Mouse (Mus musculus) midbrain, embryonic 14.5 days (tissue): Measurements from ENCODE around the gene Nme8. TPM values are rescaled to one million over a fixed set of nuclear protein-coding genes. Genes with fewer than 3 reads are reported as not detected.
A peak's percentile ranks its signal among the peaks of the same experiment; 100 is the strongest.

ENCODE experiments used
- ATAC-seq: fragments of 200-750 bp; cut with Nextera tagmentation; 2 replicates; pipeline ENCODE4 v1.8.0; 2017; ENCODE audit warnings: moderate number of reproducible peaks, moderate library complexity; ENCODE audit not compliant: low FRiP score, low TSS enrichment
- DNase-seq: peaks from one replicate; pipeline ENCODE4 v3.0.0-alpha.2; 2015
- H3K27ac ChIP-seq: fragments of 300-500 bp; sonication (generic); replicated peaks from 2 replicates; pipeline ENCODE4 v1.5.1; 2014; ENCODE audit warnings: mild to moderate bottlenecking, low read depth, low read length, moderate library complexity
- H3K27me3 ChIP-seq: fragments of 300-500 bp; sonication (generic); 2 replicates; pipeline ENCODE4 v1.6.1; 2014; ENCODE audit warnings: low read length, control low read depth, mixed read lengths; ENCODE audit not compliant: control insufficient read depth, insufficient read depth
- H3K36me3 ChIP-seq: fragments of 300-500 bp; sonication (generic); 2 replicates; pipeline ENCODE4 v1.6.1; 2014; ENCODE audit warnings: low read length, control low read depth; ENCODE audit not compliant: control insufficient read depth, insufficient read depth
- H3K4me1 ChIP-seq: fragments of 300-500 bp; sonication (generic); 2 replicates; pipeline ENCODE4 v1.6.1; 2014; ENCODE audit warnings: mild to moderate bottlenecking, antibody characterized with exemption, low read length, control low read depth; ENCODE audit not compliant: control insufficient read depth, insufficient read depth
- H3K4me2 ChIP-seq: fragments of 300-500 bp; sonication (generic); 2 replicates; pipeline ENCODE4 v1.6.1; 2014; ENCODE audit warnings: mild to moderate bottlenecking, low read length, moderate library complexity
- H3K4me3 ChIP-seq: fragments of 300-500 bp; sonication (generic); replicated peaks from 2 replicates; pipeline ENCODE4 v1.5.1; 2014; ENCODE audit warnings: low read depth, low read length
- H3K9ac ChIP-seq: fragments of 300-500 bp; sonication (generic); replicated peaks from 2 replicates; pipeline ENCODE4 v1.6.1; 2014; ENCODE audit warnings: mild to moderate bottlenecking, low read length, moderate library complexity
- H3K9me3 ChIP-seq: fragments of 300-500 bp; sonication (generic); 2 replicates; pipeline ENCODE4 v1.6.1; 2016; ENCODE audit warnings: low read length, control low read depth, mixed read lengths; ENCODE audit not compliant: control insufficient read depth
- WGBS: fragments of 180-500 bp; shearing (Covaris S2); extraction: QIAGEN DNeasy Blood & Tissue Kit; methylation state at CpG from one replicate; pipeline ENCODE4 v1.1.7; 2014; 5-methylcytosine and 5-hydroxymethylcytosine counted together
- polyA plus RNA-seq: library from polyadenylated mRNA; unstranded; fragments of >200 nt; fragmentation: Nextera tagmentation; extraction: Ambion mirVana; gene quantifications from 2 replicates; pipeline ENCODE4 v1.2.1, GENCODE M21; 2014

Gene Nme8
- polyA plus RNA-seq, 1 experiment from 2014 or later = not detected

DNA sequence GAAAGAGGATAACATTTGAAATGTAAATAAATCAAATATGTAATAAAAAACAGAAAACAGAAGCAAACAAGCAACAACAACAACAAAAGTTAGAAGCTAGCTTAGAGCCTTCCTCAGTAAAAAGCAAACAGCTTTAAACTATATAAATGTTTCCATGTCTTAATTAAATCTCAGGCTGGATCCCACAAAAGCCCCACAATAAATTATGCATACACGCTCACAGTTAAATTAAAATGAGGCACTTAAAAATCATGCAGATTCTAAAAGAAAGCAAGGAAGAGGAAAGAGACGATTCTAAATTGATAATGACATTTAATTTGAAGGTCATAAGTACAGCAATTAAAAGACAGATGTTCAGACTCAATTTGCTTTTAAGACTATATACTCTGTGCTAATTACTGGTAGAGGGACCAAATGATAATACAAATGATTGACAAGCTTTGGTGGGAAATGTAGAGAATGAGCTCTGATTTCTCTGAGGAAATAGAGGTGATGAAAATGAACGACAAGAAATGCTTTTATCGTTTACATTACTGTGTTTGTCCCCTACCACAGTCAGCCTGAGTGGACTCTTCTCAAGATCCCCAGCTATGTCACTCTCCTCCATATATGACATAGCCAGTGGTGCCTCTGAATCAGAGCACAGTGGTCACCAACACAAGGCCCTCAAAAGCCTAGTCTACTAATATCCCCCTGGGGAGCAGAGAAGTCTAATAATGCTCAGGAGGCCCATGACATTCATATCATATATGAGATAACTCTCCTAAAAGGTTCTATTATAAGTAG lies 29.0 kb downstream of the Nme8 start:
- Histone ChIP-seq H3K27me3 (no peaks in the 10 kb centered on the region), H3K4me1 (no peaks in the 10 kb centered on the region), H3K4me2 (no peak overlapping the region), H3K9me3 (no peaks in the 10 kb centered on the region), H3K4me3 (no peak overlapping the region), H3K36me3 (no peaks in the 10 kb centered on the region), H3K9ac (no peak overlapping the region), H3K27ac (no peak overlapping the region)
- DNase-seq (no peak), ATAC-seq (no peak)
- WGBS = 73% methylated on average over 4 of the region's 4 CpGs

DNA sequence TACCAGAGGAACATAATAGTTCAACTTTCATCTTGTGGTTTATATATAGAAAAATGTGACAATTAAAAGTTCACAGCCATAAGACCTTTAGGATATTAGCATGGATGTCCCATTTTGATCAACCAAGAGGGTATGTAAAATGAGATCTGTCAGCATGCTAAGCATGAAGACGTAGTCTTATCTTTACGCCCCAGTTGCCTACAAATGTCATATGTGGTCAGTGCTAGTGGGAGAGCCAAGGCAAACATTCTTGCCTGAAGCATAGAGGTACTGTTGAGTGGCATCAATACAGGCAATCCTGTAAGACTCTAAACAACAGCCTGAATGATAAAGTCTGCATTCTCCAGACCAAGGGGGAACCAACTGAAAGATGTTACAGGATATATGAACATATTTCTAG lies 45.2 kb downstream of the Nme8 start:
- ATAC-seq (no peak), DNase-seq (no peak)
- WGBS = 86% methylated on average over 2 of the region's 2 CpGs
- H3K9ac ChIP-seq = no peak overlapping the region
- H3K4me1 ChIP-seq = no peaks in the 10 kb centered on the region
- H3K27me3 ChIP-seq = no peaks in the 10 kb centered on the region
- no peaks in the 10 kb centered on the region for H3K9me3 ChIP-seq
- H3K4me2 ChIP-seq = no peak overlapping the region
- H3K27ac ChIP-seq = no peak overlapping the region
- no peak overlapping the region for H3K4me3 ChIP-seq
- H3K36me3 ChIP-seq = no peaks in the 10 kb centered on the region

DNA sequence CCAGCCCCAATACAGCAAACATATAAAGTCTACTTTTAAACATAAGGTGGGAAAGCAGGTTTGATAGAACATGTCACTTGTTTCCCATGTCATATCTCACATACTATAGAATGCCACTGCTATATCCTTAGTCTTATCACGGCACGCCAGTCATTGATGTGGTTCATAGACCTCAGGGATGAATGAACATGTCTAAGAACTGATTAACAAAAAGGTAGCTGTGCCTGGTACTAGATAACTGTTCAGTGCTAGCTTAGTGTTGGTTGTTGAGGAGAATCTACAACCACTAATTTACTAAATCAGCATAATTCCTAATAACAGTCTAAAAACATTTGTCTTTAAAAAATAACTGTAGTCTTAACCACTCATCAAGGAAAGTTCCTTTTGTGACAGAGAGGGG lies 47.8 kb downstream of the Nme8 start:
- H3K4me3 ChIP-seq = no peak overlapping the region
- WGBS = 99% methylated on average over 2 of the region's 2 CpGs
- no peak overlapping the region for H3K27ac ChIP-seq
- no peaks in the 10 kb centered on the region for H3K27me3 ChIP-seq
- DNase-seq (no peak), ATAC-seq (no peak)
- H3K4me2 ChIP-seq = no peak overlapping the region
- no peaks in the 10 kb centered on the region for H3K36me3 ChIP-seq
- no peak overlapping the region for H3K9ac ChIP-seq
- no peaks in the 10 kb centered on the region for H3K9me3 ChIP-seq
- H3K4me1 ChIP-seq = no peaks in the 10 kb centered on the region

DNA sequence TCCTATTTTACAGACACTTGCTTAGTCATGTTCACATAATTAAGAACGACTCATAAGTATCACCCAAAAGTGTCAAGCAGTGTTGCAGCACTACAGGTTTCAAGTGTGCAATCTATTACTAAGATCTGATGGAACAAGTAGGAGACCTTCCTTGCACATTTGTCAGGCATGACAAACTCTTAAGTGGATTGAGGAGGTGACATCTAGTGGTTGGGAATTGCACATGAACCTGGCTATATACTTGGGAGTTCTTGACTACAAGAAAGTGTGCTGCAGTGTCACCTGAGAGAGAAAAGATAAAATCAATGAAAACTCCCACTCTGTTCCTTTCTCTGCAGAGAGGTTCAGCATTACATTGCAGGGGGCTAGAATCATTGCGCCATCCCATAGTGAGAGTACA lies 53.4 kb downstream of the Nme8 start:
- H3K4me3 ChIP-seq = no peak overlapping the region
- H3K9me3 ChIP-seq = no peaks in the 10 kb centered on the region
- DNase-seq = peak; percentile 45
- H3K4me2 ChIP-seq = no peak overlapping the region
- WGBS = 82% methylated on average over 2 of the region's 2 CpGs
- ATAC-seq = no peak
- no peaks in the 10 kb centered on the region for H3K27me3 ChIP-seq
- H3K27ac ChIP-seq = no peak overlapping the region
- no peak overlapping the region for H3K9ac ChIP-seq
- no peaks in the 10 kb centered on the region for H3K36me3 ChIP-seq
- H3K4me1 ChIP-seq = no peaks in the 10 kb centered on the region

DNA sequence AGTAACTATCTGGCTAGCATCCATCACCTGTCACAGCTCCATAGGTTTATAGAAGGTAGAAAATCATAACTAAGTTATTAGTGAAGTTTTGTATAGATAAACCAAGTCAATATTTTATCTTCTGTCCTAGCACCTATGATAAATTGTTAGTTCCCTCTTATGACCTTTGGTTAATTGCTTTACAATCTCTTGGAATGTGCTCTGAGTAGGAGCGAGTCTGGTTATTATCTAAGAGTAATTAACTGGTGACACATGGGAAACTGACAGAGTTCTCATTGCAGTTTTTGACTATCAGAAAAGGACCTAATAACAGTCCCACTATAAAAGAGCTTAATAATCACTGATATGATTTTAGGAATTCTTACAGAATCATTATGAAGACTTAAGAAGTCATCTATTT lies 54.1 kb downstream of the Nme8 start:
- H3K9me3 ChIP-seq = no peaks in the 10 kb centered on the region
- H3K4me3 ChIP-seq = no peak overlapping the region
- ATAC-seq (no peak), DNase-seq (no peak)
- H3K36me3 ChIP-seq = no peaks in the 10 kb centered on the region
- H3K27me3 ChIP-seq = no peaks in the 10 kb centered on the region
- WGBS = 89% methylated on average over 1 of the region's 1 CpGs
- no peak overlapping the region for H3K27ac ChIP-seq
- no peaks in the 10 kb centered on the region for H3K4me1 ChIP-seq
- H3K9ac ChIP-seq = no peak overlapping the region
- H3K4me2 ChIP-seq = no peak overlapping the region

DNA sequence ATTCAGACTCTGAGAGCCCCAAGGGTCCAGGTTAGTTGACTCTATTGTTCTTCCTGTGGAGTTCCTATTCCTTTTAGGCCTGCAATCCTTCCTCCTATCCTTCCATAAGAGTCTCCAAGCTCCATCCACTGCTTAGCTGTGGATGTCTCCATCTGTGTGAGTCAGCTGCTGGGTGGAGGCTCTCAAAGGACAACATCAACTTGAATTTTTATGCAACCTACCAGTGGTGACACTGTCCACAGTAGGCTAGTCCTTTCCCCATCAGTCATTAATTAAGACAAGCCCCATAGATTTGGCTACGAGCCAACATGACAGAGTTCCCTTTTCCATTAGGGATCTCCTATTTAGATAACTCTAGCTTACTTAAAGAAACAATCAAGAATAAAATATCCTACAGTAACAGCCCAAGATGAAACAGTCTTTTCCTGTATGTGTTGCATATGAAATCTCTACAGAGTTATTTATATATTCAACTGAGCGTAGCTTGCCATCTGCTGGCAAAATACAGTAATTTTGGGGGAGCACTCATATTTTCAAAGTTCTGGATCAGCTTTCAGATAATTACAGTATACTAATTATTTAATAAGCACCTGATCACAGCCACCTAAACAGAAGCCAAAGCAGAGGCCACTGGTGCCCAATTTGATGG lies 57.3 kb downstream of the Nme8 start:
- Histone ChIP-seq H3K4me2 (no peak overlapping the region), H3K9ac (no peak overlapping the region), H3K36me3 (no peaks in the 10 kb centered on the region), H3K4me3 (no peak overlapping the region), H3K4me1 (no peaks in the 10 kb centered on the region), H3K27ac (no peak overlapping the region), H3K27me3 (no peaks in the 10 kb centered on the region), H3K9me3 (no peaks in the 10 kb centered on the region)
- ATAC-seq (peak; percentile 11; the same call in 1 of the 2 replicates), DNase-seq (peak; percentile 72)
- WGBS = 88% methylated on average over 2 of the region's 2 CpGs

DNA sequence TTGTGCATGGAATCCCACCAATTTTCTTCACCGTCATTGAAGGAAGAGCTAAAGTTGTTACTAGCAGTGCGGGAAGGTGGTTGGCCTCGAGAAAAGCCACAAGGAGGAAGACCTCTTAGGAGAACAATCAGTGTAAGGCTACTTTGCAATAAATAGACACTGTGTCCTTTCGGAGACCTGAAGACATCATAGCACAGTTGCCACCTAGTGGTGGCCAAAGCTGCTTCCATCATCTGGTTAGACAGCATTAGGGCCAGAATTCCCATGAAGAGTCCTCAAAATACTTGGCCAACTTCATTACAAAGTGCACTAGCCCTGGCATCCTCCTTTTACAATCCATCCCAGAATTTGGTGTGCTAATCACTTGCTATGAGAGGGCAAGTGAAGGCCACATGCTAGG lies 61.5 kb downstream of the Nme8 start:
- 71% methylated on average over 4 of the region's 4 CpGs for WGBS
- Histone ChIP-seq H3K36me3 (no peaks in the 10 kb centered on the region), H3K4me3 (no peak overlapping the region), H3K4me2 (no peak overlapping the region), H3K4me1 (no peaks in the 10 kb centered on the region), H3K27ac (no peak overlapping the region), H3K27me3 (no peaks in the 10 kb centered on the region), H3K9ac (no peak overlapping the region), H3K9me3 (no peaks in the 10 kb centered on the region)
- ATAC-seq (no peak; the same call in 1 of the 2 replicates), DNase-seq (peak; percentile 57)

DNA sequence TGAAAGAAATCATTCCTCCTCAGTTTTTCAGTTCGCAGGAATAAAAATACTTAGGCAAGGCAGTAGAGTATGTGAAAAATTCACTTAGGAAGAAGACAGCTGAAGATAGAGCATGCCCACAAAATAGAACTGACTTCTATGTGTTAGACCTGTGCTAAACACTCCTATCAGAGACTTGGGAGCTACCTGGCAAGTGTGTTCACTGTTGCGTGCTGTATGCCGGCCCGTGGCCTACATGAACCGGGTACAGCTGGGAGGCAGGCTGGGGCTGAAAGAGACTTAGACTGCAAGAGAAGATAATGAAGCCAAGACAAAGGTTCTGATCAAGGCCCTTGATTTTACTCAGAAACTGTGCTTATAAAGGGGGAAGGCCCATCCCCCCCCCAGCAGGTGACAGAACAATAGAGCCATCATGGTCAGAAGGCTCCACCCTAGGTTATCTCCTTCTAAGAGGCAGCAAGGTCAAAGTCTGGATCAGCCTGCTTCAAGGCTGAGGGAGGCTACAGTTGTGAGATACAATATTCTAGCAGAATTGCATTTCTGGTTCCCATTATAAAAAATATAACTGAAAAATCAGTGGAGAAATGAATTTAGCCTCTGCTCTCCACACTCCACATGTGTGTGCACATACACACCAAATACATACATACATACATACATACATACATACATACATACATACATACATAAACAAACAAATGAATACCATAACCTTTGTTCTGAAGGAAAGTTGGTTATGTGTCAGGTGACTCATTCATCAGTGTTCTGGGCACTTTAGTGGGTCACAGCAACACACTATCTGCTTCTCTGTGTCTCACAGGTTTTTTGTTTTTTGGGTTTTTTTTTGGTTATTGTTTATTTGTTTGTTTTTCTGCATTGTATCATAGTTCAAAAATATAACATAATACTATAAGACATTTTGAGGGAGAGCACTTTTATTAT lies 66.6 kb downstream of the Nme8 start:
- Histone ChIP-seq H3K4me2 (no peak overlapping the region), H3K9ac (no peak overlapping the region), H3K9me3 (no peaks in the 10 kb centered on the region), H3K27me3 (no peaks in the 10 kb centered on the region), H3K27ac (no peak overlapping the region), H3K4me3 (no peak overlapping the region), H3K36me3 (no peaks in the 10 kb centered on the region), H3K4me1 (no peaks in the 10 kb centered on the region)
- DNase-seq (no peak), ATAC-seq (no peak)
- 89% methylated on average over 5 of the region's 5 CpGs for WGBS
